Mouse (Mus musculus) urinary bladder, postnatal 25 days (tissue): ENCODE measurements around the gene Cdc5l.
A peak's percentile ranks its signal among the peaks of the same experiment; 100 is the strongest.
"Not testable (repeated sequence)": the region's sequence is repeated elsewhere in the genome, so short reads cannot be mapped to it uniquely, and the experiment has no call there.

Experiments used
- DNase-seq: peaks from one replicate; pipeline ENCODE4 v3.0.0; 2022; ENCODE audit warnings: low spot score

Gene Cdc5l

GRCm38 (mm10) chr17:45433419-45434261 lies at the start of gene Cdc5l:
TSS of gene Cdc5l (minus strand) at chr17:45433737.
- DNase-seq: peak; percentile 95

DNA sequence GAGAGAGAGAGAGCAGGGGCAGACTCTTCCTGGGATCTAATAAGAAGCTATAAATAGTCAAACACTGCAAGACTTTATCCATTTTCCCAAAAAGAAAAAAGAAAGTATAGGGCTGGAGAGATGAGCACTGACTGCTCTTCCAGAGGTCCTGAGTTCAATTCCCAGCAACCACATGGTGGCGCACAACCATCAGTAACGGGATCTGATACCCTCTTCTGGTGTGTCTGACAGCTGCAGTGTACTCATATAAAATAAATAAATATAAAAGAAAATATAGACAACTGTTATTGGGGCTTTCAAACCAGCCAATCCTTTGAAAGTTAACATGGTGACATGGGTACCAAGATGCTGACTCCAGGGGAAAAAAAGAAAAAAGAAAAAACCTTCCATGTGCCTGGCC lies 46.9 kb upstream of the Cdc5l start:
- no peak for DNase-seq

- DNase-seq: peak; percentile 76
Measured at GRCm38 (mm10) chr17:45478234-45478825, 44.8 kb upstream of the Cdc5l start.

DNA sequence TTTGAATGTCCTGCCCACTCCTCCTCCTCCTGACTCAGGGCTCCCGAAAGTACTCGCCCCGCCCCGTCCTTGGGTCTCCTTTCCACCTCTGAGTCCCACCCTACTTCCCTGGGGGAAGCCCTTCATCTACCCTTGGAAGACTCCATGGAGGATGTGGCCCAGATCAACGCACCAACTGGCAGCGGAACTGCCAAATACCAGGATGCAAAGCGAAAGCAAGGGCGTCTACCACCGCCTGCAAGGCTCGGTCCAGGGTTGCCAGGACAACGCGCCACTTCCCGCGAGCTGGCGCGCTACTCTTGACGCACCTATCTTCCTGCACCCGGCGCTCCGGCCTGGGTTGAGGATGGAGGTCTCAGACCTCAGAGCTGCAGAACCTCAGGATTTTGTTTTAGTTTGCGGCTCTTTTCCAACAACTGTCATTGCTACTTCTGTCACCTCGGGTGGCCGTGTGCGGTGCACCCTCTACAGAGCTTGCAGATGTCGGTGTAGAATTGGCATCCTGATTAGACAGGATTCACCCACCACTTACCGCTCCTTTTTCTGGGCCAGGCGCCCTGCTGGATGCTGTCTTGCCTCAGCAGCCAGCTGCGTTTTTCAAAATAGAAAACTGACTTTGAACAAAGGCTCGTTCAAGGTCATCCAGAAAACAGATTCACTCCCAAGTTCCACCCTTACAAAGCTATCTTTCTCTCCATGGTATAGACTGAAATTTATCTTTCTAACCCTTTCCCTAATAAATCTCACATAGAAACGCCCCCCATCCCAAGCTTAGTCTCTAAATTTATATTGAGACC lies 41.3 kb upstream of the Cdc5l start, which contains the start of gene Spats1:
TSS of gene Spats1 (minus strand) at position 747 of the 797 bp plus-strand sequence.
- peak; percentile 24 for DNase-seq

DNA sequence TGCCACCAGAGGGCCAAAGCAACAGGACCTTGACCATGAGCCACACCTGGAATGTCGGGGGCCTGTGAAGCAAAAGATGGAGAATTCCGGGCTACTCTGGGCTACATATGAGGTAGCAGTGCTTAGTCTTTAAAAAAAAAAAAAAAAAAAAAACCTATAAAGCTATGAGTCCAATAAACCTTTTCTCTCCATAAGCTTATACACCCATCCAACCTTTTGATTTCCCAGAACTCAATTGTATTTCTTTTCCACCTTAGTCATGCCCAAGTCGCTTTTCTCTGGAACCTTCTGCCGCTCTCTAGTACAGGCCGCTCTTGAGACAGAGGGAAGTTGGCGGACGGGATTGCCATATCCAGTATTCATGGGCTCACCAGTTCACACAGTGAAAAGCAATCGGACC lies 40.6 kb upstream of the Cdc5l start:
- DNase-seq: no peak

GRCm38 (mm10) chr17:45473667-45474066 lies 40.1 kb upstream of the Cdc5l start:
- DNase-seq: no peak

DNA sequence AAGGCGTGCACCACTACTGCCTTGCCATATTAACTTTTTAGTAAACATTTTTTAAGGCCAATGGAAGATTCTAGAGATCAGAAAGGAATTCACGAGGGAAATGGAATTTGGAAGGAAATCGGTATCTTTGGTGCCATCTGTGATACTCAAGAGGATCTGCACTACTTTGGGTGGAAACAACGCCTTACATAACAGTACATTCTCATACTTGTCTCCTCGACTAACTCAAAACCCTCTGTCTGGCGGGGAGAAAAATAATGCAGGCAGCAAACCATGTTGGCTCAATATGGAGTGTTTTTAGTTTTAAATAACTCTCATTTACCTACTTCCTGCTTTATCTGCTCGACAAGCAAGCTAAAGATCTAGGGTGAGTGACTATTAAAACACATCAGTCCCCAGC lies 37.2 kb upstream of the Cdc5l start:
- DNase-seq: no peak

DNA sequence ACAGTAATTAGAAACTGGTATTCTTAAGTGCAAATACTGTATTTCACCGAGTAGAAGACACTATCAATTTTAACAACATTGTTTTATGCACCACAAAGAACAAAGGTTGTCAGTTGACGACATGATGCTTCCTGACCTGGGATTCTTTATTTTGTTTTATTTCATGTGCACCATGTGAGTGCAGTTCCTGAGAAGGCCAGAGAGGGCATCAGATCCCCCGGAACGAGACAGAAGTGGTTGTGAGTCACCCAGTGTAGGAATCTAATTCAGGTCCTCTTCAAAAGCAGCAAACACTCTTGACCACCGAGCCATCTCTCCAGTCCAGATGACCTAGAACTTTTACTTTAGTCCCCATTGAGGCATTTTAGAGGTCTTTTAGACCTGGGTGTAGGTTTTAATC lies 34.8 kb upstream of the Cdc5l start:
- DNase-seq: no peak

DNA sequence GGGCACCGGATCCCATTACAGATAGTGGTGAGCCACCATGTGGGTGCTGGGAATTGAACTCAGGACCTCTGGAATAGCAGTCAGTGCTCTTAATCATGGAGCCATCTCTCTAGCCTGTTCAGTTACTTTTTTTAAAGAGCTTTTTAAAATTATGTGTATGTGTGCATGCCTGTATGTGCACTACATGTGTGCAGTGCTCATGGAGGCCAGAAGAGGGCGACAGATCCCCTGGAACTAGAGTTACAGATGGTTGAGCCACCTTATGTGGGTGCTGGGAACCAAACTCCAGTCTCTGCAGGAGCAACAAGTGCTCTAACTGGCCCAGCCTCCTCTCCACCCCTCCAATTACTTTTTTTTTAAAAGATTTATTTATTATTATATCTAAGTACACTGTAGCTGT lies 33.2 kb upstream of the Cdc5l start:
- DNase-seq: no peak

DNA sequence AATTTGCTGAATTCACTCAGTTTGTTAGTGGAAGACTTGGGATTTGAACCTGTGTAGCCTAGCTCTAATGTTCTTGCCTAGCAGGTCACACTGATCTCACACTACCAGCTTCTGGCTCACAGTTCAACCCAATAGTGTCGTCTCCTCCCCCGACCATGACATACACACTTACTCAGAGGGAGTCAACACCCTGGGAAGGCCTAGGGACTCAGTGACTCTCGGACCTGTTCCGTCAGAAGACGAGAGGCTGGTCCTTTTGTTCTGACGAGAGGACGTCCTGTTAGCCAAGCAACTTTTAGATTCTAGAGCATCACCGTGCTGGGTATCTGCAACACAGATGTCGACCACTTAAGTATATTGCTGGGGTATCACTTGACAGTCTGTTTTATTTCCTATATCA lies 30.7 kb upstream of the Cdc5l start:
- no peak for DNase-seq

DNA sequence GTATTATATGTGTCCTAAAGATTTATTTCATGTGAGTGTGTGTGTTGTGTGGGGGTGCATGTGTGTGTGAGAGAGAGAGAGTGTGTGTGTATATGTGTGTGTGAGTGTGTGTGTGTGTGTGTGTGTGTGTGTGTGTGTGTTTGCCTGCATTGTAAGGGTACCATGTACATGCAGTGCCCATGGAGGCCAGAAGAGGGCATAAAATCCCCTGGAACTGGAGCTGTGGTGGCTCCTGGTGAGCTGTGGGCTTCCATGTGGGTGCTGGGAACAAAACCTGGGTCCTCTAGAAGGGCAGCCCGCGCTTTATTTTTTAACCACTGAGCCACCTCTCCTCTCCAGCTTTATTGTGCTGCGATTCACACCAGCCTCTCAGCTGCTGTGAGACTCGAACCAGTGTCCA lies 29.0 kb upstream of the Cdc5l start:
- no peak for DNase-seq

GRCm38 (mm10) chr17:45459062-45459461 lies 25.5 kb upstream of the Cdc5l start:
- no peak for DNase-seq

DNA sequence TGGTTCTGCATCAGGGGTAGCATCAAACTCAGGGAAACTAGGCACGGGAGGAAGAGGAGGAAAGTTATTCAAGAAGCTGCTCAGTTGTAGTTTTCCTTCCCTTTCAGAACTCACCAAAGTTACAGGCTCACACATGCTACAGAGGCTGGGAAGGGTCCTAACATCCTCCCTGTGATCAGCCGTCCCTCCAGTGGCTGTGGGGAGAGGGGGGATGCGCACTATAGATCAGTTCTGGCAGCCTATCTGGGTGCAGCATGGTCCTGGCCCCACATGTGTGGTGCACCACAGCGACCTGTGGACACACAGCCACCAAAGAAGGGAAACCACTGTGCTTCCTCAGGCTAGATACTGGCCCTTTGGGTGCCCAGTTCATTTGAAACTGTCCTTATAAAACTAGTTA lies 25.0 kb upstream of the Cdc5l start:
- no peak for DNase-seq

DNA sequence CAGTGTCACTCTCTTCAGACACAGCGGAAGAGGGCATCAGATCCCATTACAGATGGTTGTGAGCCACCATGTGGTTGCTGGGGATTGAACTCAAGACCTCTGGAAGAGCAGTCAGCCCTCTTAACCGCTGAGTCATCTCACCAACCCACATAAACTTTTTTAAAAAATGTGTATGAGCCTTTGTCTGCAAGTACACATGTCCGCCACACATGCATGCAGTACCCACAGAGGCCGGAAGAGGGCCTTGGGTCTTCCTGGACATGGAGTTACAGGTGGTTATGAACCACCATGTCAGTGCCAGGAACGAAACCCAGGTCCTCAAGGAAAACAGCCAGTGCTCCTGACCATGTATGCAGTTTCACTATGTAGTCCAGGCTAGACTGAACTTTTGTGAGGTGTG lies 23.9 kb upstream of the Cdc5l start:
- DNase-seq: no peak

DNA sequence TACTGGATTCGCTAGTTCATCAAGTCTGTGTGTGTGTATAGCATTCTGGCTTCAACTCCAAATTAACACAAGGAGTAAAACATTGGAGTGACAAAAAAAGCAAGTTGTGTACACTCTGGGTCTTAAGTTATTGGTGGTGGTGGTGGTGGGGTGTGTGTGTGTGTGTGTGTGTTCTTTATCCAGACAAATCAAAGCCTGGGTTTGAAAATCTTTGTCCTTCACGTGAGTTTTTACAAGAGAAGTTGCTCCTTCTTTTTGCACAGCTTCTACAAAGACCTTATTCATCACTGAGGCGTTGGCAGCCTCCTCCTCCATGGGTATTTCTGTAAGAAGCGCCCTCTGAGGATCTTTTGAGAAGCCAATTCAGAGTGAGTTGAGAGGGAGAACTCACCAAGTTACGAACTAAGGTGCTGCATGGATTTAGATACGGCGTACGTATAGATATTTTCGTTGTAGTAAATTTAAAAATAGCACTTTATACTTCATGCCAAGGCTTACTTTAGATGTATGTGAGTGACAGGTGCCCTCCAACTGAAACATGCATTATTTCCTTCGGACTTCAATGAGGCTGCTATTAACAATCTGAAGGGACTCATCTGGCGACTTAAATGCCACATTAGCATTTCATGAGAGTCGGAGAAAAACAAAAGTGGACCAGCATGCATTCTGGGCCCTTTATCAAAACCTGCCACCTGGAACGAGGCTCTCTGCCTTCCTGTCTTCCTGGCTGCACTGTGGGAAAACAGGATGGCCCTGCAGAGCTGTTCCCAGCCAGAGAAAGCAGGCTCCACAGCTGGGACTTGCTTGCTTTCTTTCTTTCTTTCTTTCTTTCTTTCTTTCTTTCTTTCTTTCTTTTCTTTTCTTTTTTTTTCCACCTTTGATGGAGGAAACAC lies 23.0 kb upstream of the Cdc5l start:
- DNase-seq: no peak

DNA sequence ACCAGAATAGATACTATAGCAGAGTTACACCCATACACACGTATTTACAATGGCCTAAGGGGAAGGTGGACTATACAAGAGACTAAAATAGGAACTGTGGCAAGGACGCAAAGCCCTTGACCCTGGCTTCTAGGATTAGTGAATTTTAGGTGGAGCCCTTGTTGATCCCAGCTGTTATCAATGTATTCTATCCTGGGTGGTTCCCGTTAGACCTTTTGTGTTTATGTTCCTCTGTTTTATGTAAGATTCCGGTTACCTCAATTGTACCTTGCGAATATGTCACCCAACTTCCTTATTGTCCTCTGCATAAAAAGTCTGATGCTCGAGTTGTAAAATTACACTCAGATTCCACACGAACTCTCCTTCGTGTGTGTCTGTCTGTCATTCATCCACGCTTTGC lies 22.2 kb upstream of the Cdc5l start:
- DNase-seq: not testable (repeated sequence)

DNA sequence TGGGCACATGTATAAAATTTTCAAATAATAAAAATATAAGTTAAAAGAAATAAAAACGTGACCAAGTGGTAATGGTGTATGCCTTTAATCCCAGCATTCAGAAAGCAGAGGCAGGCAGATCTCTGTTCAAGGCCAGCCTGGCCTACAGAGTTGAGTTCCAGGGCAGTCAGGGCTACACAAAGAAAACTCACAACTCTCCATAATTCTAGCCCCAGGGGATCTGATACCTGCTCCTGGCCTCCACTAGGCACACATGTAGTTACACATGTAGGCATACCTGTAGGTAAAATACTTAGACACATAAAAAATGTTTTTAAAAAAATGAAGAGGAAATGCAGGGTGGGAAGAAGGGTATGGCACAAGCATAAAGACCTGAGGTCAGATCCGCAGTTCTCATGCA lies 21.3 kb upstream of the Cdc5l start:
- no peak for DNase-seq

DNA sequence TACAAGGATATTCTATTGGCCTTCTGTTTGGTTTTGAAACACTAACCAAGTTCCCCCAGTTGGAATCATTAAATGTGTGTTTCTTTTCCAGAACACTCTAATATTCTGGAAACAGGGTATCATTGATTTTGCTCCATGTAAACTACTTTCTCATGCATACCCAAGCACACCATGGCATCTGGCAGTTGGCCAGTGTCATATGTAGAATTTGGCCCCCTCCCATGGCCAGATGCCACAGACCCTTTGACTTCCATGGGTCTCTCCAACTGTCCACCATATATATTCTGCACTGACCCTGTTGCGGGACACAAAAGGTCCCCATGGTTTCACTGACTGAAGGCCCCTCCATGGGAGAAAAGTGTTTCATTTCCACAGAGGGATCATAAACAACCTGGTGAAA lies 18.7 kb upstream of the Cdc5l start:
- DNase-seq: no peak

DNA sequence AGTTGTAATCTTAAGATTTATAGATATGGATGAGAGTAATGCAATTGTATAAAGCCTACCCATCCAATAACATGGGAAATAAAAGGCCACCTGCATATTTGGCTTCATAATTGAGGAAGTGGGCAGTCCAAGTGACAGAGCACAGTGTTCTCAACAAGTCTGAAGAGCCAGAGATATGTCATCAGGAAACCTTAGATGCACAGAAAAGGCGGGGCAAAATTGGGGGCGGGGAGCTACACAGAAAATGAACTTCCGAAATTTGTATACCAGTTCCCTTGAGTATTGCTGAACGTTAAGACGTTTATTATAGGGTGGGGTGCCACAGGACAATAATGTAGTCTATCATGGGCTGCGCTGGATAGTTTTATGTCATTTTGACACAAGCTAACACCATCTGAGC lies 16.6 kb upstream of the Cdc5l start:
- no peak for DNase-seq

DNA sequence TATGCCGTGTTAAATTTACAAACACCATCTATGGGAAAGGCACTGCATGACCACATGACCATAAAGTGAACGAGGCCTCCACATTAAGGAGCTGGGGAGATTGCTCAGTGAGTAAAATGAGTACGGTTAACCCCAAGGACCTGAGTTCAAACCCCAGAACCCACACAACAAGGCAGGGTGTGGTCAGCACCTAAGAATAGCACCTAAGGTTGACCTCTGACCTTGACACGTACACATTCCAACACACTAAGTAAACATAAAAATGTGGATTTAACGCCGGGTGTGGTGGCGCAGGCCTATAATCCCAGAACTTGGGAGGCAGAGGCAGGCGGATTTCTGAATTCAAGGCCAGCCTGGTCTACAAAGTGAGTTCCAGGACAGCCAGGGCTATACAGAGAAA lies 16.0 kb upstream of the Cdc5l start:
- no peak for DNase-seq

GRCm38 (mm10) chr17:45447063-45447462 lies 13.5 kb upstream of the Cdc5l start:
- DNase-seq: no peak

DNA sequence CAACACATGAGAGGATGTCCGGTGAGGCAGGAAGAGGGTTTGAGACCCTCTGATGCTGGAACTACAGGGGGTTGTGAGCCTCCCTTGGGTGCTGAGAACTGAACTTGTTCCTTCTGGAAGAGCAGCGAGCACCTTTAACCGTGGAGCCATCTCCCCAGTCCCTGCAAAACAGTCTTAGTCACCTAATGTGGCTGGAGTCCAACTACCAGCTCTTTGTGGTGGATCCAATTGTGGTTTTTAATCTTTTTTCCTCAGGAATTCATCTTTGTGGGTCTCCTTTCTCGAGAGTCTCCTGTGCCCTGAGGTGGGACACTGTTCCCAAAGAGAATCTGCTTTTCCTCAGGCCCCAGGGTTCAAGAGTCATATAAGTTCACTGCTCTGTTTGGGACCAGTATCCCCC lies 12.4 kb upstream of the Cdc5l start:
- DNase-seq: no peak
